11 mouse cellular contexts compared by ENCODE assay signal in genomic region chr1:132326777-132327176, GRCm38 (mm10). TPM values are rescaled to one million over a fixed set of nuclear protein-coding genes. Genes with fewer than 3 reads are reported as not detected.
A peak's percentile ranks its signal among the peaks of the same experiment; 100 is the strongest.
DNase-seq lines count a peak whose midpoint lies in the region; ATAC-seq lines count a peak whose summit lies in the region.
"Had no signal": no experiment of that assay in that cellular context is flagged by ENCODE, and none has a peak within 500 bp of the region (broad histone marks: within the 10 kb centered on the region; RNA-seq: fewer than 3 reads in every experiment).

No protein-coding gene starts in this region.

- DNase-seq in cerebellum, postnatal 10 days: peak; percentile 86 to 91
- no peak for DNase-seq in cerebellum, adult 11-12 months
- DNase-seq in fat pad, adult 2 months (ENCODE audit: extremely low read depth, low read depth, low spot score): peak; percentile 90
- peak; percentile 75 for DNase-seq in kidney, adult 9 months
- DNase-seq in midbrain, embryonic 14.5 days: peak; percentile 85
- DNase-seq in adrenal gland, postnatal 4 days (ENCODE audit: low spot score in 2 of 2): no peak
- DNase-seq in heart, postnatal 4 days: no peak
- no peak for DNase-seq in adipocyte (ENCODE audit: low spot score)

- H3K4me1 ChIP-seq in midbrain, embryonic 14.5 days (ENCODE audit: control insufficient read depth, insufficient read depth, low read length): peaks cover 76% of the 10 kb centered on the region

- no peak overlapping the region for H3K4me2 ChIP-seq in midbrain, embryonic 14.5 days (ENCODE audit: low read length)

- H3K27me3 ChIP-seq in midbrain, embryonic 14.5 days (ENCODE audit: control insufficient read depth, insufficient read depth, low read length): no peaks in the 10 kb centered on the region

- no peak overlapping the region for H3K4me3 ChIP-seq in midbrain, embryonic 14.5 days (replicated peaks; ENCODE audit: low read depth, low read length)

- no peaks in the 10 kb centered on the region for H3K9me3 ChIP-seq in midbrain, embryonic 14.5 days (ENCODE audit: control insufficient read depth, low read length)

- H3K36me3 ChIP-seq in midbrain, embryonic 14.5 days (ENCODE audit: control insufficient read depth, insufficient read depth, low read length): peaks cover 62% of the 10 kb centered on the region

- peak overlapping the region; percentile 68 for H3K27ac ChIP-seq in midbrain, embryonic 14.5 days (replicated peaks; ENCODE audit: low read depth, low read length)
- H3K27ac ChIP-seq: macrophage had no signal

- peak; percentile 8; the same call in 1 of the 2 replicates for ATAC-seq in midbrain, embryonic 14.5 days (ENCODE audit: low FRiP score, low TSS enrichment)
- ATAC-seq: activated CD4-positive, CD25-positive, alpha-beta regulatory T cell, adult 4 months had no signal

- no peak overlapping the region for H3K9ac ChIP-seq in midbrain, embryonic 14.5 days (replicated peaks; ENCODE audit: low read length)

- WGBS in midbrain, embryonic 14.5 days: 42% methylated on average over 9 of the region's 9 CpGs

RNA-seq across cellular contexts. Expression of gene Nuak2, which starts 10.9 kb away (rescaled TPM):
- 22.3 and 38.0 TPM in 2 replicates for polyA plus RNA-seq in midbrain, embryonic 14.5 days (2014; fragmentation: Nextera tagmentation; extraction: Ambion mirVana)
- 1 to 10 TPM; 3.3 to 7.4 TPM for total RNA-seq in adrenal gland, postnatal 4 days (2021)
- 1 to 10 TPM; 5.3 to 5.8 TPM for total RNA-seq in heart, postnatal 4 days (2021)

RNA-seq across cellular contexts. Expression of gene Klhdc8a, which starts 28.4 kb away (rescaled TPM):
- 10.1 and 11.1 TPM in 2 replicates for polyA plus RNA-seq in midbrain, embryonic 14.5 days (2014; fragmentation: Nextera tagmentation; extraction: Ambion mirVana)
- 100 to 1,000 TPM; 100 to 109 TPM for total RNA-seq in adrenal gland, postnatal 4 days (2021)
- 1 to 10 TPM; 4.1 to 5.8 TPM for total RNA-seq in heart, postnatal 4 days (2021)
- total RNA-seq: hematopoietic stem cell, adult 5-6 weeks had no signal
- polyA plus RNA-seq: activated CD4-positive, CD25-positive, alpha-beta regulatory T cell, adult 4 months; macrophage had no signal

Comparison
In these comparisons a context has a peak if more than half of its experiments do, and no peak if none do; other contexts are left out.
1. DNase-seq: peak in cerebellum, postnatal 10 days (2 of 2), fat pad, adult 2 months (single experiment), kidney, adult 9 months (single experiment) and midbrain, embryonic 14.5 days (single experiment); none in cerebellum, adult 11-12 months (single experiment), adrenal gland, postnatal 4 days (0 of 2), heart, postnatal 4 days (single experiment) and adipocyte (single experiment).
2. RNA of gene Klhdc8a, which starts 28.4 kb away (total RNA-seq): 100 to 109 TPM in adrenal gland, postnatal 4 days; 4.1 to 5.8 TPM in heart, postnatal 4 days; every median in the first group is over 10 times any median in the second.